Mouse (Mus musculus) embryonic facial prominence, embryonic 13.5 days (tissue): ENCODE measurements around the gene Dynlrb1. TPM values are rescaled to one million over a fixed set of nuclear protein-coding genes. Genes with fewer than 3 reads are reported as not detected.

Source experiments
- ATAC-seq: fragments of 200-750 bp; cut with Nextera tagmentation; 2 replicates; pipeline ENCODE4 v1.8.0; 2017; ENCODE audit warnings: low read depth; ENCODE audit not compliant: insufficient number of reproducible peaks, insufficient read depth, low FRiP score, low TSS enrichment
- H3K27ac ChIP-seq: fragments of 300-500 bp; sonication (generic); 2 replicates; pipeline ENCODE4 v1.5.1; 2015; ENCODE audit warnings: moderate library complexity, mild to moderate bottlenecking, inconsistent platforms
- H3K27me3 ChIP-seq: fragments of 300-500 bp; sonication (generic); 2 replicates; pipeline ENCODE4 v1.6.1; 2015; ENCODE audit warnings: mild to moderate bottlenecking, inconsistent platforms
- H3K36me3 ChIP-seq: fragments of 300-500 bp; sonication (generic); 2 replicates; pipeline ENCODE4 v1.6.1; 2015; ENCODE audit warnings: mild to moderate bottlenecking, inconsistent platforms
- H3K4me1 ChIP-seq: fragments of 300-500 bp; sonication (generic); 2 replicates; pipeline ENCODE4 v1.6.1; 2015; ENCODE audit warnings: inconsistent platforms
- H3K4me2 ChIP-seq: fragments of 300-500 bp; sonication (generic); 2 replicates; pipeline ENCODE4 v1.6.1; 2015; ENCODE audit warnings: moderate library complexity, mild to moderate bottlenecking, inconsistent platforms
- H3K4me3 ChIP-seq: fragments of 300-500 bp; sonication (generic); 2 replicates; pipeline ENCODE4 v1.5.1; 2015; ENCODE audit warnings: mild to moderate bottlenecking, inconsistent platforms
- H3K9ac ChIP-seq: fragments of 300-500 bp; sonication (generic); 2 replicates; pipeline ENCODE4 v1.6.1; 2015; ENCODE audit warnings: mild to moderate bottlenecking, inconsistent platforms
- H3K9me3 ChIP-seq: fragments of 300-500 bp; sonication (generic); 2 replicates; pipeline ENCODE4 v1.6.1; 2016; ENCODE audit warnings: inconsistent platforms
- WGBS: fragments of 180-500 bp; shearing (Covaris S2); methylation state at CpG from one replicate; pipeline ENCODE4 v1.1.7; 2015; ENCODE audit warnings: mixed read lengths; 5-methylcytosine and 5-hydroxymethylcytosine counted together
- polyA plus RNA-seq: library from polyadenylated mRNA; unstranded; fragments of >200 nt; fragmentation: Nextera tagmentation; extraction: Ambion mirVana; gene quantifications from 2 replicates; pipeline ENCODE4 v1.2.1, GENCODE M21; 2015

The Dynlrb1 gene
- polyA plus RNA-seq, 1 experiment from 2014 or later, result 507 TPM

GRCm38 (mm10) chr2:155265526-155265925 lies 29.2 kb downstream of the Dynlrb1 start:
- Histone ChIP-seq H3K36me3 (no peaks in the 10 kb centered on the region), H3K27ac (no peak overlapping the region), H3K4me1 (no peaks in the 10 kb centered on the region), H3K9ac (no peak overlapping the region), H3K9me3 (no peaks in the 10 kb centered on the region), H3K27me3 (no peaks in the 10 kb centered on the region), H3K4me2 (no peak overlapping the region), H3K4me3 (no peak overlapping the region)
- ATAC-seq, result no peak
- 85% methylated on average over 6 of the region's 6 CpGs for WGBS

GRCm38 (mm10) chr2:155266896-155267295 lies 30.6 kb downstream of the Dynlrb1 start:
- Histone ChIP-seq H3K36me3 (no peaks in the 10 kb centered on the region), H3K4me2 (no peak overlapping the region), H3K9me3 (no peaks in the 10 kb centered on the region), H3K27me3 (no peaks in the 10 kb centered on the region), H3K4me3 (no peak overlapping the region), H3K4me1 (no peaks in the 10 kb centered on the region), H3K9ac (no peak overlapping the region), H3K27ac (no peak overlapping the region)
- ATAC-seq, result no peak
- WGBS, result 86% methylated on average over 5 of the region's 5 CpGs

GRCm38 (mm10) chr2:155271957-155272356 lies 35.6 kb downstream of the Dynlrb1 start:
- Histone ChIP-seq H3K4me2 (no peak overlapping the region), H3K4me1 (peaks cover 7% of the 10 kb centered on the region), H3K9ac (no peak overlapping the region), H3K27ac (no peak overlapping the region), H3K36me3 (no peaks in the 10 kb centered on the region), H3K27me3 (no peaks in the 10 kb centered on the region), H3K4me3 (no peak overlapping the region), H3K9me3 (no peaks in the 10 kb centered on the region)
- 85% methylated on average over 6 of the region's 6 CpGs for WGBS
- ATAC-seq, result no peak

GRCm38 (mm10) chr2:155272396-155273170 lies 36.2 kb downstream of the Dynlrb1 start:
- H3K4me1 ChIP-seq, result peaks cover 13% of the 10 kb centered on the region
- no peaks in the 10 kb centered on the region for H3K9me3 ChIP-seq
- no peak overlapping the region for H3K27ac ChIP-seq
- no peak overlapping the region for H3K4me3 ChIP-seq
- no peaks in the 10 kb centered on the region for H3K27me3 ChIP-seq
- ATAC-seq, result no peak
- 61% methylated on average over 10 of the region's 10 CpGs for WGBS
- 0 out of 2 replicates have a peak, but pooled peaks cover 3% of the 10 kb centered on the region for H3K36me3 ChIP-seq
- no peak overlapping the region for H3K4me2 ChIP-seq
- H3K9ac ChIP-seq, result no peak overlapping the region

- Histone ChIP-seq H3K4me3 (no peak overlapping the region), H3K9me3 (no peaks in the 10 kb centered on the region), H3K27ac (no peak overlapping the region), H3K36me3 (peaks cover 13% of the 10 kb centered on the region), H3K27me3 (no peaks in the 10 kb centered on the region), H3K4me1 (peaks cover 13% of the 10 kb centered on the region), H3K4me2 (no peak overlapping the region), H3K9ac (no peak overlapping the region)
- no peak for ATAC-seq
- WGBS, result 88% methylated on average over 8 of the region's 8 CpGs
Measured at GRCm38 (mm10) chr2:155273603-155274002, 37.3 kb downstream of the Dynlrb1 start.

- Histone ChIP-seq H3K9me3 (no peaks in the 10 kb centered on the region), H3K9ac (peak within 1 kb of the TSS; percentile 93), H3K27me3 (no peaks in the 10 kb centered on the region), H3K4me2 (peak within 1 kb of the TSS; percentile 67), H3K36me3 (peaks cover 28% of the 10 kb centered on the region), H3K4me1 (peaks cover 19% of the 10 kb centered on the region), H3K27ac (peak within 1 kb of the TSS; percentile 87), H3K4me3 (peak within 1 kb of the TSS; percentile 94)
- peak; percentile 88 for ATAC-seq
- WGBS, result under 1% methylated on average over 47 of the region's 47 CpGs
Measured at GRCm38 (mm10) chr2:155276195-155276594, 39.9 kb downstream of the Dynlrb1 start, which contains the start of gene Map1lc3a. Map1lc3a (plus strand) TSS chr2:155276297.

- Histone ChIP-seq H3K27me3 (no peaks in the 10 kb centered on the region), H3K4me1 (peaks cover 19% of the 10 kb centered on the region), H3K4me3 (peak overlapping the region; percentile 94), H3K9ac (peak overlapping the region; percentile 93), H3K27ac (peak overlapping the region; percentile 87), H3K9me3 (no peaks in the 10 kb centered on the region), H3K4me2 (peak overlapping the region; percentile 67), H3K36me3 (peaks cover 28% of the 10 kb centered on the region)
- ATAC-seq, result peak; percentile 80
- WGBS, result under 1% methylated on average over 48 of the region's 49 CpGs
Measured at GRCm38 (mm10) chr2:155276621-155277175, 40.4 kb downstream of the Dynlrb1 start.

GRCm38 (mm10) chr2:155277721-155278120 lies 41.4 kb downstream of the Dynlrb1 start:
- Histone ChIP-seq H3K36me3 (peaks cover 28% of the 10 kb centered on the region), H3K4me3 (peak overlapping the region; percentile 94), H3K4me1 (peaks cover 19% of the 10 kb centered on the region), H3K27ac (0 out of 2 replicates have a peak overlapping the region, but pooled peaks have one; percentile 87), H3K4me2 (peak overlapping the region; percentile 67), H3K27me3 (no peaks in the 10 kb centered on the region), H3K9me3 (no peaks in the 10 kb centered on the region), H3K9ac (peak overlapping the region; percentile 93)
- WGBS, result 82% methylated on average over 2 of the region's 2 CpGs
- ATAC-seq, result no peak

- H3K9me3 ChIP-seq, result no peaks in the 10 kb centered on the region
- H3K4me2 ChIP-seq, result no peak overlapping the region
- no peak overlapping the region for H3K9ac ChIP-seq
- peaks cover 33% of the 10 kb centered on the region for H3K36me3 ChIP-seq
- ATAC-seq, result no peak
- no peak overlapping the region for H3K4me3 ChIP-seq
- no peaks in the 10 kb centered on the region for H3K27me3 ChIP-seq
- H3K4me1 ChIP-seq, result peaks cover 19% of the 10 kb centered on the region
- H3K27ac ChIP-seq, result no peak overlapping the region
- 90% methylated on average over 7 of the region's 7 CpGs for WGBS
Measured at GRCm38 (mm10) chr2:155278361-155278760, 42.0 kb downstream of the Dynlrb1 start.

GRCm38 (mm10) chr2:155279163-155279562 lies 42.8 kb downstream of the Dynlrb1 start:
- Histone ChIP-seq H3K27me3 (no peaks in the 10 kb centered on the region), H3K27ac (no peak overlapping the region), H3K36me3 (peaks cover 41% of the 10 kb centered on the region), H3K4me3 (no peak overlapping the region), H3K9me3 (no peaks in the 10 kb centered on the region), H3K4me2 (no peak overlapping the region), H3K4me1 (peaks cover 19% of the 10 kb centered on the region), H3K9ac (no peak overlapping the region)
- ATAC-seq, result no peak
- WGBS, result 95% methylated on average over 4 of the region's 4 CpGs

- Histone ChIP-seq H3K9ac (no peak overlapping the region), H3K36me3 (peaks cover 49% of the 10 kb centered on the region), H3K4me1 (peaks cover 19% of the 10 kb centered on the region), H3K27ac (no peak overlapping the region), H3K9me3 (no peaks in the 10 kb centered on the region), H3K4me2 (no peak overlapping the region), H3K27me3 (no peaks in the 10 kb centered on the region), H3K4me3 (no peak overlapping the region)
- WGBS, result 64% methylated on average over 2 of the region's 2 CpGs
- ATAC-seq, result no peak
Measured at GRCm38 (mm10) chr2:155280116-155280515, 43.8 kb downstream of the Dynlrb1 start.

- peaks cover 46% of the 10 kb centered on the region for H3K36me3 ChIP-seq
- H3K27me3 ChIP-seq, result no peaks in the 10 kb centered on the region
- H3K9ac ChIP-seq, result no peak overlapping the region
- no peak overlapping the region for H3K4me2 ChIP-seq
- H3K9me3 ChIP-seq, result no peaks in the 10 kb centered on the region
- WGBS, result 86% methylated on average over 4 of the region's 4 CpGs
- H3K27ac ChIP-seq, result no peak overlapping the region
- no peak for ATAC-seq
- H3K4me1 ChIP-seq, result peaks cover 6% of the 10 kb centered on the region
- H3K4me3 ChIP-seq, result no peak overlapping the region
Measured at GRCm38 (mm10) chr2:155283793-155284192, 47.5 kb downstream of the Dynlrb1 start.
